Mouse (Mus musculus) megakaryocyte, embryonic 14.5 days (primary cell): ENCODE measurements around the gene Iqch. TPM values are rescaled to one million over a fixed set of nuclear protein-coding genes. Genes with fewer than 3 reads are reported as not detected.

ENCODE experiments used
- H3K27me3 ChIP-seq: replicated peaks from 2 replicates; pipeline ENCODE3; 2012; ENCODE audit warnings: inconsistent platforms
- H3K36me3 ChIP-seq: replicated peaks from 2 replicates; pipeline ENCODE3; 2012; ENCODE audit warnings: low read length, inconsistent platforms, mixed read lengths
- H3K4me1 ChIP-seq: 2 replicates; pipeline ENCODE4 v1.6.1; 2012; ENCODE audit warnings: inconsistent platforms
- H3K4me3 ChIP-seq: replicated peaks from 2 replicates; pipeline ENCODE3; 2012; ENCODE audit warnings: moderate library complexity, mild to moderate bottlenecking, inconsistent platforms
- H3K9me3 ChIP-seq: 2 replicates; pipeline ENCODE4 v1.6.1; 2012; ENCODE audit warnings: inconsistent platforms
- FLI1 ChIP-seq: IDR thresholded peaks from 2 replicates; pipeline ENCODE4 v1.6.1; 2012; ENCODE audit warnings: low read length, inconsistent platforms, mixed read lengths
- GATA1 ChIP-seq: IDR thresholded peaks from 3 replicates; pipeline ENCODE4 v1.6.1; 2012; ENCODE audit warnings: mixed read lengths, low read length, inconsistent platforms, borderline replicate concordance
- polyA plus RNA-seq: library from polyadenylated mRNA; stranded (reverse); fragments of >175 nt; gene quantifications from 2 replicates; pipeline ENCODE4 v1.2.3, GENCODE M21; 2012; ENCODE audit warnings: low replicate concordance; ENCODE audit not compliant: insufficient read depth

Iqch gene
- polyA plus RNA-seq, 1 experiment, result not detected

- Histone ChIP-seq H3K4me3 (no peak overlapping the region), H3K36me3 (no peaks in the 10 kb centered on the region), H3K4me1 (no peaks in the 10 kb centered on the region), H3K9me3 (no peaks in the 10 kb centered on the region), H3K27me3 (peaks cover 22% of the 10 kb centered on the region)
- TF ChIP-seq GATA1, result no peak
- TF ChIP-seq FLI1, result no peak
Observed at GRCm38 (mm10) chr9:63465561-63465960, 136.7 kb downstream of the Iqch start.

- H3K4me1 ChIP-seq, result no peaks in the 10 kb centered on the region
- no peaks in the 10 kb centered on the region for H3K9me3 ChIP-seq
- H3K36me3 ChIP-seq, result no peaks in the 10 kb centered on the region
- TF ChIP-seq GATA1, result no peak
- no peak overlapping the region for H3K4me3 ChIP-seq
- peaks cover 30% of the 10 kb centered on the region for H3K27me3 ChIP-seq
Observed at GRCm38 (mm10) chr9:63462296-63462695, 140.0 kb downstream of the Iqch start.

DNA sequence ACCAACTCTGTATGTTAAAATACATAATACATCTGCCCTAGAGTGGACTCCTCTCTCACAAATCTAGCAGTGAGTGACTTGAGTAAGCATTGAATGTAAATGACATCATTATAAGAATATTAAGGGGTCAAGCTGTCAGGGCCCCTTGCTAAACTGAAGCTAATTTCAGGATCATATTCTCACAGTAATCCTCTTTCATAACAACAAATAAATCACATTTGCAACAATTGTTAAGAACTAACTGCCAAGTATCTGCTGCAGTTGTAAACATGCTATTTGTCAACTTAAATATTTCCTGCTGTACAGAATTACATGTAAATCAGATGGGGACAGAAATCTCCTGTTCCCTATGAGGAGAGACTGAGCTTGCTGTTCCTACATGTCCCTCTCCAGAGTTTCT is 145.9 kb downstream of the Iqch start:
- TF ChIP-seq FLI1, result no peak
- no peak for TF ChIP-seq GATA1
- peaks cover 11% of the 10 kb centered on the region for H3K9me3 ChIP-seq
- H3K4me1 ChIP-seq, result no peaks in the 10 kb centered on the region

DNA sequence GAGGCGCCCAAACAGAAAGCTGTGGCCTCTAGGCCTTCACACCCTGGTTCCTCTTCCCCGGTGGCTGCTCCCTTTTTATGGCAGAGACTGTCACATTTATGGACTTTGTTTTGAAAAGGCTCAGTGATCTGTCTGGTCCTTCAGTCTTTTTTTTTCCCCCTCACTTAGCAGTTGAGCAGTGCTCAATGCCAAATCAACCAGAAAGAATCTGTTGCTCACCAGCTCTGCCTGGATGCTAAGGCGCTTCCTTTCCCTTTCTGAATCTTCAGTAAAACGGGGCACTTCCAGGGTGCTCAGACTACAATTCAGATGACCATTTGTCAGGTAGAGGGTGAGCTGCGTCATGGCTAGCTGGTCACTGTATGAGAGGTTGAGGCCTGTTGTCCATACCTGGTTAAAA is 148.0 kb downstream of the Iqch start:
- TF ChIP-seq FLI1 (no peak), GATA1 (no peak)
- H3K4me1 ChIP-seq, result no peaks in the 10 kb centered on the region

More for the DNA sequence above, 145.9 kb downstream of the Iqch start:
- Histone ChIP-seq H3K4me3 (no peak overlapping the region), H3K27me3 (peaks cover 23% of the 10 kb centered on the region), H3K36me3 (no peaks in the 10 kb centered on the region)

GRCm38 (mm10) chr9:63450531-63451030 is 151.7 kb downstream of the Iqch start:
- H3K4me1 ChIP-seq, result no peaks in the 10 kb centered on the region
- H3K36me3 ChIP-seq, result no peaks in the 10 kb centered on the region
- peaks cover 14% of the 10 kb centered on the region for H3K27me3 ChIP-seq
- peaks cover 11% of the 10 kb centered on the region for H3K9me3 ChIP-seq
- H3K4me3 ChIP-seq, result no peak overlapping the region
- no peak for TF ChIP-seq GATA1
- TF ChIP-seq FLI1, result no peak

More for the DNA sequence above, 148.0 kb downstream of the Iqch start:
- H3K9me3 ChIP-seq, result peaks cover 11% of the 10 kb centered on the region
- peaks cover 17% of the 10 kb centered on the region for H3K27me3 ChIP-seq
- H3K36me3 ChIP-seq, result no peaks in the 10 kb centered on the region
- H3K4me3 ChIP-seq, result no peak overlapping the region

GRCm38 (mm10) chr9:63443695-63444094 is 158.6 kb downstream of the Iqch start:
- TF ChIP-seq GATA1, result no peak
- Histone ChIP-seq H3K36me3 (no peaks in the 10 kb centered on the region), H3K4me3 (no peak overlapping the region), H3K27me3 (peaks cover 9% of the 10 kb centered on the region), H3K4me1 (no peaks in the 10 kb centered on the region), H3K9me3 (no peaks in the 10 kb centered on the region)

- Histone ChIP-seq H3K9me3 (no peaks in the 10 kb centered on the region), H3K36me3 (no peaks in the 10 kb centered on the region), H3K4me3 (no peak overlapping the region), H3K4me1 (no peaks in the 10 kb centered on the region), H3K27me3 (peaks cover 7% of the 10 kb centered on the region)
- TF ChIP-seq GATA1, result no peak
- no peak for TF ChIP-seq FLI1
Observed at GRCm38 (mm10) chr9:63430652-63431051, 171.6 kb downstream of the Iqch start.

DNA sequence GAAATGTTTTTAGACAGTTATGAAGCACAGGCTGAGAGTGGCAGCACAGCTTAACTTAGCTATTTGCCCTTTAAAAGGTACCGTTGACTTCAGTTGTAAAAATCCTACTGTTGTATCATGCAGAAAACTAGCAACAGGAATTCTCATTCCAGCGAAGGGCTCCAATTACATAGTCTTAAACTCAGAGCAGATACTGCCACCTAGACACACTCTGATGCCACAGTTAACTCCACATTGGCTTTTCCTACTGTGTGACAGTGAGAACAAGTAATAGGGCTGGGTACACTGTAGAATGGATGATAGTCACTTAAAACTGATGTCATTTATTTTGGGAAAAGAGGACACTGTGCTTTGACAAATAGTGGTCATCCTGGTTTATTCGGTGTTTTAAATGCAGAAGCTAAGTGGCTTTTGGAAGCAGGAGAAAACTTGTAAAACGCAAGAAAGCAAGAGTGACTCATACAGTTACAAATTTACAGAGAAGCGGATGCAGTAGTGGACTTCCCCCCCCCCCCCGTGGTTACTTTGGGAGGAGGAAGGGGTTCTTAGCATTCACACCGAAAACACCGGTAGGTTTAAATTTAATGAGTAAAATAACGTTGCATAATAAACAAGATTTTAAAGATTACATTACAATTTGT is 181.1 kb downstream of the Iqch start:
- H3K36me3 ChIP-seq, result no peaks in the 10 kb centered on the region
- TF ChIP-seq FLI1 (no peak), GATA1 (no peak)
- no peak overlapping the region for H3K4me3 ChIP-seq
- H3K27me3 ChIP-seq, result no peaks in the 10 kb centered on the region
- no peaks in the 10 kb centered on the region for H3K9me3 ChIP-seq
- no peaks in the 10 kb centered on the region for H3K4me1 ChIP-seq

- Histone ChIP-seq H3K4me3 (no peak overlapping the region), H3K4me1 (no peaks in the 10 kb centered on the region), H3K9me3 (no peaks in the 10 kb centered on the region), H3K27me3 (no peaks in the 10 kb centered on the region), H3K36me3 (no peaks in the 10 kb centered on the region)
- TF ChIP-seq FLI1 (no peak), GATA1 (no peak)
Observed at GRCm38 (mm10) chr9:63420396-63420795, 181.9 kb downstream of the Iqch start.

DNA sequence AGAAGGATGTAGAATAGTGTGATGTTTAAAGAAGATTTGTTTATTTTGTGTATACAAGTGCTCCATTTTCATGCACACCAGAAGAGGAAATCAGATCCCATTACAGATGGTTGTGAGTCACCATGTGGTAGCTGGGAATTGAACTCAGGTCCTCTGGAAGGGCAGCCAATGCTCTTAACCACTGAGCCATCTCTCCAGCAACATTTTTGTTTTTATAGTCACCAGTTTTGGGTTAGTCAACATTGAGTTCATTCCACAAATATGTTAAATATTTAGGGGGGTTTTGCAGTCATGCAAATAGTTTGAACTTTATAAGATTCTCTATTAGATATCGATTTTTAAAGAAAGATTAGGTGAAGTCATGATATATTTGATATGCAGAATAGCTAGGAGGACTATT is 202.1 kb downstream of the Iqch start:
- Histone ChIP-seq H3K9me3 (peaks cover 4% of the 10 kb centered on the region; the same call in 1 of the 2 replicates), H3K4me3 (no peak overlapping the region), H3K4me1 (peaks cover 19% of the 10 kb centered on the region), H3K27me3 (no peaks in the 10 kb centered on the region), H3K36me3 (peaks cover 4% of the 10 kb centered on the region)
- TF ChIP-seq GATA1 (no peak), FLI1 (no peak)
